Mouse (Mus musculus) stomach, postnatal 0 days (tissue): ENCODE data around the gene Urad. TPM values are rescaled to one million over a fixed set of nuclear protein-coding genes. Genes with fewer than 3 reads are reported as not detected.

Experiments
- ATAC-seq: fragments of 200-750 bp; cut with Nextera tagmentation; 2 replicates; pipeline ENCODE4 v1.8.0; 2017; ENCODE audit not compliant: low FRiP score, low TSS enrichment
- DNase-seq: peaks from one replicate; pipeline ENCODE4 v3.0.0-alpha.2; 2016; ENCODE audit warnings: low spot score
- H3K27ac ChIP-seq: fragments of 300-500 bp; sonication (generic); replicated peaks from 2 replicates; pipeline ENCODE4 v1.5.1; 2014; ENCODE audit warnings: mild to moderate bottlenecking, control low read depth
- H3K27me3 ChIP-seq: fragments of 300-500 bp; sonication (generic); 2 replicates; pipeline ENCODE4 v1.6.1; 2014; ENCODE audit warnings: low read length; ENCODE audit not compliant: control insufficient read depth, insufficient read depth
- H3K36me3 ChIP-seq: fragments of 300-500 bp; sonication (generic); 2 replicates; pipeline ENCODE4 v1.6.1; 2014; ENCODE audit warnings: low read length, mixed read lengths; ENCODE audit not compliant: control insufficient read depth, insufficient read depth
- H3K4me1 ChIP-seq: fragments of 300-500 bp; sonication (generic); replicated peaks from 2 replicates; pipeline ENCODE4 v1.6.1; 2014; ENCODE audit warnings: antibody characterized with exemption; ENCODE audit not compliant: control insufficient read depth, insufficient read depth
- H3K4me2 ChIP-seq: fragments of 300-500 bp; sonication (generic); replicated peaks from 2 replicates; pipeline ENCODE4 v1.6.1; 2014; ENCODE audit warnings: low read depth, mild to moderate bottlenecking, control low read depth, moderate library complexity
- H3K4me3 ChIP-seq: fragments of 300-500 bp; sonication (generic); 2 replicates; pipeline ENCODE4 v1.5.1; 2014; ENCODE audit warnings: low read depth, low read length, control low read depth
- H3K9ac ChIP-seq: fragments of 300-500 bp; sonication (generic); 2 replicates; pipeline ENCODE4 v1.6.1; 2014; ENCODE audit warnings: mild to moderate bottlenecking, low read length, control low read depth, mixed read lengths
- H3K9me3 ChIP-seq: fragments of 300-500 bp; sonication (generic); 2 replicates; pipeline ENCODE4 v1.6.1; 2016; ENCODE audit warnings: low read length; ENCODE audit not compliant: control insufficient read depth
- CTCF ChIP-seq: IDR thresholded peaks from 2 replicates; pipeline ENCODE4 v1.5.1; 2016; ENCODE audit warnings: antibody characterized with exemption, low read depth, mild to moderate bottlenecking, moderate library complexity
- EP300 ChIP-seq: optimal IDR thresholded peaks from 2 replicates; pipeline ENCODE3; 2016; ENCODE audit warnings: antibody characterized with exemption
- WGBS: fragments of 180-500 bp; shearing (Covaris S2); extraction: QIAGEN DNeasy Blood & Tissue Kit; methylation state at CpG from one replicate; pipeline ENCODE4 v1.1.7; 2014; 5-methylcytosine and 5-hydroxymethylcytosine counted together
- polyA plus RNA-seq: library from polyadenylated mRNA; unstranded; fragments of >200 nt; fragmentation: Nextera tagmentation; extraction: Ambion mirVana; gene quantifications from 2 replicates; pipeline ENCODE4 v1.2.1, GENCODE M21; 2015

The Urad gene
- polyA plus RNA-seq, 1 experiment from 2014 or later = not detected

DNA sequence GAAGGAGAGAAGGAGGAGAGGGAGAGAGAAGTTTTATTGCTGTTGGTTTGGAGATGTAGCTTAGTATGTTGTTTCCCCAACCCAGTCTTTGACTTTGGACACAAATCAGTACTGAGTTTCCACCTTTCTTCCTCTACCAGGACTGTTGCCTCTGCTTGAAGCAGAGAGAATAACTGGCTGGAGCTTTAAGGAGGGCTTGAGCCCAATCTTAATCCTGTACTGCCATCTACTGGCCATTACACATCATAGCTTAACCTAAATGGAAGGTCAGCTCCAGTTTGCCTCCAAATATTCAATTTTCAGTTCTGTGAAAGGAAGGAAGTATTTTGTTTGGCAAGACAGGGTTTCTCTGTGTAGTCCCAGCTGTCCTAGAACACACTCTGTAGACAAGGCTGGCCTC lies 2.6 kb downstream of the Urad start:
- H3K27ac ChIP-seq = no peak overlapping the region
- peaks cover 13% of the 10 kb centered on the region; the same call in 1 of the 2 replicates for H3K27me3 ChIP-seq
- ATAC-seq (peak; percentile 65), DNase-seq (no peak)
- H3K4me1 ChIP-seq = no peaks in the 10 kb centered on the region
- no peak overlapping the region for H3K9ac ChIP-seq
- H3K9me3 ChIP-seq = no peaks in the 10 kb centered on the region
- H3K4me2 ChIP-seq = no peak overlapping the region
- H3K36me3 ChIP-seq = no peaks in the 10 kb centered on the region
- TF ChIP-seq CTCF (peak; percentile 94), EP300 (no peak)
- H3K4me3 ChIP-seq = no peak overlapping the region

DNA sequence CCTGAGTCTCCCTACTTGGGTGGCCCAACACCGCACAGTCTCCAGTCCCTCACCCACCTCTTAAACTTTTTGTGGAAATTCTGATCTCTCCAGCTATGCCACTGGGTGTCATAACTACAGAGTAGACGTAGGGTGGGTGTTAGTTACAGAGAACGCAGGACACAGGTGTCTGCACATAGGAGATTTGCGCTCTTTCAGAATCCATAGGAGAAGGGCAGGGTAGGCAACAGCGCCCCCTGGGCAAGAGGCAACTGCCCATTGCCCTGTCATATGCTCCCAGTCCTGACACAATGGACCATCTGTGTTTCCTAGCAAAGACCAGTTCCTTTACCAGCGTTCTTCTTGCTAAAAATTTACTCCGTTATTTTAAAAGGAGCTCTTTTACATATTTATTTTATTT lies 4.2 kb downstream of the Urad start:
- Histone ChIP-seq H3K4me1 (no peaks in the 10 kb centered on the region), H3K27me3 (peaks cover 16% of the 10 kb centered on the region; the same call in 1 of the 2 replicates), H3K4me2 (no peak overlapping the region), H3K27ac (no peak overlapping the region), H3K36me3 (no peaks in the 10 kb centered on the region), H3K4me3 (no peak overlapping the region), H3K9ac (no peak overlapping the region), H3K9me3 (no peaks in the 10 kb centered on the region)
- no peak for DNase-seq
- WGBS = 29% methylated on average over 7 of the region's 7 CpGs
- TF ChIP-seq EP300 (no peak), CTCF (peak; percentile 63)
- ATAC-seq = no peak

DNA sequence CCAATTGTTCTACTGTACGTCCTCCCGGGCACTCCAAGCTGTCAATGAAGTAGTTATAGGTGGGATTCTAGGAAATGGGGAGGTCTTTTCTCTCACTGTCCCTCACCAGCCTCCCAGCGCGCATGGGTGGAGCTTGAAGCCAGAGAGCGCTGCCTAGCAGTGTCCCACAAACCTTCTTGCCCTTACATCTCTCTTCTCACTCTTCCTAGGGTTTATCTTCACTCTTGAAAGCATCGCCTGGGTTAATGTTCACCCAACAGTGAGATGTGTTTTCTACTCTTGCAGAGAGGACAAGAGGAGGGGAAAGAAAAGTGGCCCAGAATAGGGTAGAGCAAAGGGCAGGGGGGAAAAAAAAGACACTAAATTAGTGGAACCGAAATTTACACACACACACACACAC lies 4.9 kb downstream of the Urad start:
- peaks cover 17% of the 10 kb centered on the region; the same call in 1 of the 2 replicates for H3K27me3 ChIP-seq
- H3K27ac ChIP-seq = no peak overlapping the region
- no peaks in the 10 kb centered on the region for H3K9me3 ChIP-seq
- no peak overlapping the region for H3K9ac ChIP-seq
- H3K36me3 ChIP-seq = no peaks in the 10 kb centered on the region
- no peak overlapping the region for H3K4me2 ChIP-seq
- ATAC-seq (no peak), DNase-seq (no peak)
- TF ChIP-seq EP300 = no peak
- TF ChIP-seq CTCF = no peak
- WGBS = 5% methylated on average over 7 of the region's 7 CpGs
- no peak overlapping the region for H3K4me3 ChIP-seq
- H3K4me1 ChIP-seq = no peaks in the 10 kb centered on the region

DNA sequence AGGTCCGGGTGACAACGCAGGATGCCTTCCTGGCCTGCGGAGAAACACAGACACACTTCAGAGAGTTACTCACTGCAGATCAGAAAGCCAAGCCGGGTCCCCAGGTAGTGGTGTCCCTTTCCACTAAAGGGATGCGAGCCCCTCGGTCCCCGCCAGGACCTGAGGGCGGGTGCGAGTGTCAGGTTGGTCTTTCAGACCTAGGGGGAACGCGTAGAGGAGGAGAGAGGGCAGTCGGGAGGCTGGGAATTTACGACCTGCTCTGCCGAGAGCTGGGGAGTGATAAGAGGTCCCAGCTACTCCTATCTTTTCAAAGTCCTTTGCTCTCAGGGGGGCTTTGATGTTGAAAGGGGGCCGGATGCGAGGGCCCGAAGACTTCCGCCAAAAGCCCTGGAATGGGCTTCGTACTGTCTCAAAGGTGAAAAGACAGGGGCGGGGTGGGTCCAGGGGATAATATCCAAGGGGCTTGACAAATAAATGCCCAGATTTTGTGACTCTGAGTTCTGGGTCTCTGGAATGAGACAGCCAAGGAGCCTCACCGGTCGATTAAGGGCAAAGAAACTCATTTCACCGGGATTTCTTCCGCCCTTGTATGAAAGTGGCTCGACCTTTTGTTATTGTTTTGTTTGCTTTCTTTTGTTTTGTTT lies 6.7 kb downstream of the Urad start:
- H3K4me1 ChIP-seq = no peaks in the 10 kb centered on the region
- DNase-seq (no peak), ATAC-seq (no peak; the same call in 1 of the 2 replicates)
- peaks cover 17% of the 10 kb centered on the region; the same call in 1 of the 2 replicates for H3K27me3 ChIP-seq
- no peaks in the 10 kb centered on the region for H3K36me3 ChIP-seq
- no peak overlapping the region for H3K4me3 ChIP-seq
- H3K9me3 ChIP-seq = no peaks in the 10 kb centered on the region
- TF ChIP-seq CTCF (no peak), EP300 (no peak)
- no peak overlapping the region for H3K9ac ChIP-seq
- no peak overlapping the region for H3K27ac ChIP-seq
- WGBS = 5% methylated on average over 25 of the region's 25 CpGs
- H3K4me2 ChIP-seq = no peak overlapping the region

DNA sequence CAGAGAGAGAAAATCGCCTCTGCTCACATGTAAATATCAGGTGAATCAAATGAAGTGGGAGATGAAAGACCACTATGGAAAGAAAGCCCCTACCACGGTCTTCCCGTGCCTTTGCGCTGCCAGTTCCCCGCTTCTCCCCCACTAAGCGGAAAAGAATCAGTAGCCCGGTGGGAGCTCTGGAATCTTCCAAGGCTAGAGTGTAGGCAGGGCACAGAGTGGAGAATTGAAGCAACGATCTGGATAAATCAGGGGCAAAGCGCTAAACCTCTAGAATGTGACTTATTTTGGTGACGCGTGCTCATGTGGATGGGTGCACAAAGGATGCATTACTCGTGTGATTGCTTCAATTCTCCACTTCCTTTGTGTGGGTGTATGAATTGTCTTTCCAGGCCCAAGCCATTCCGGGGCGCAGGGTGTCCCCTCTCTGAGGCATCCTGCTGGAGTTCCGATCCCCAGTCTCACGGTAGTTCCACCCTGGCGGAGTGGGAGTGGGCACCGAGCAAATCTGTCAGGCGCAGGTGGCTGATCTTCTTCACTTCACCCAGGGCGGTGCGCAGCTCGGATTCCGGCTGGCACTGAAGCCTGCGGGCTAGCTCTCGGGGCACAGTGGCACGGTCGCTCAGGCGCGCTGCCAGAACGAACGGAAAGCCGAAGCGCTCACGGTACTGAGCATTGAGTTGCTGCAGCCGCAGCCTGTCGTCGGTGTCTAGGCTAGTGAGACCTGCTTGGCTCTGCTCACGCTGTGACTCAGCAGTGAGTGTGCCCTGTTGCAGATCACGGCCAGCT lies 7.4 kb downstream of the Urad start:
- no peaks in the 10 kb centered on the region for H3K36me3 ChIP-seq
- H3K4me1 ChIP-seq = no peaks in the 10 kb centered on the region
- 3% methylated on average over 39 of the region's 39 CpGs for WGBS
- no peak overlapping the region for H3K9ac ChIP-seq
- no peak overlapping the region for H3K27ac ChIP-seq
- no peak for TF ChIP-seq EP300
- TF ChIP-seq CTCF = no peak
- H3K9me3 ChIP-seq = no peaks in the 10 kb centered on the region
- peak; percentile 51 for ATAC-seq
- DNase-seq = no peak
- H3K4me3 ChIP-seq = no peak overlapping the region
- peaks cover 23% of the 10 kb centered on the region; the same call in 1 of the 2 replicates for H3K27me3 ChIP-seq
- H3K4me2 ChIP-seq = no peak overlapping the region
